8 mouse cellular contexts compared by ENCODE assay signal in the genomic region with DNA sequence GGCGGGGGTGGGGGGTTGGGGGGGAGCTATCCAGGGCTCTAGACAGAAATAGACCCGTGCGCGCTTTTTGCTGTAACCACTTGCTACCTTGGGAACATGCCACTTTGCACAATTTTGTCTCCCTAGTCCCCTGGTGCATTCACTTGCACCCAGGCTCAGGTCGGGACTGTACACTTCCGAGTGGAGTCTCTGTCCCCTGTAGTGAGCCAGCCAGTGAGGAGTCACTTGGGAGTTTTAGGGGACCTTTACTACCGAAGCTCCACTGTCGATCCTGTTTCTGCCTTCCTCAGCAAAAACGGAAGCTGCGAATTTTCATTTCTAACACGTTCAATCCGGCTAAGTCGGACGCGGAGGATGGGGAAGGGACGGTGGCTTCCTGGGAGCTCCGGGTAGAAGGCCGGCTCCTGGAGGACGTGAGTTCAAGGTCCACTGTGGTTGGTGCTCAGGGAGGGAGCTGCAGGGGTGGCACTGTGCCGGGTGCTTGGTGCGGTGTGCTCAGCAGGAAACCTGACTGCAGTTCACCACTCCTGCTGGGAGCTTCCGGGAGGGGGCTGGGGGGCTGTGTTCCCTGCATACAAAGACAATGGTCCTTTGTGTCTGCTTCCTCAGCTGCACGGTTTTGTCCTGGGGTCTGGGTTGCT. TPM values are rescaled to one million over a fixed set of nuclear protein-coding genes. Genes with fewer than 3 reads are reported as not detected.
A peak's percentile ranks its signal among the peaks of the same experiment; 100 is the strongest.
DNase-seq lines count a peak whose midpoint lies in the region; ATAC-seq and TF ChIP-seq lines count a peak whose summit lies in the region.

No protein-coding gene starts in this region.

- TF ChIP-seq CTCF in cortical plate, adult 2 months (IDR thresholded peaks at IDR 0.05; ENCODE audit: extremely low read depth, insufficient read depth, low read length) = no peak

- peaks cover 43% of the 10 kb centered on the region for H3K4me1 ChIP-seq in liver, embryonic 13.5 days (replicated peaks)
- H3K4me1 ChIP-seq in cortical plate, adult 2 months (ENCODE audit: control insufficient read depth, insufficient read depth, low read length) = no peaks in the 10 kb centered on the region; the same call in 1 of the 2 replicates
- H3K4me1 ChIP-seq in hindbrain, embryonic 13.5 days (replicated peaks) = peaks cover 33% of the 10 kb centered on the region
- H3K4me1 ChIP-seq in limb, embryonic 14.5 days (ENCODE audit: control insufficient read depth, insufficient read depth, low read length) = peaks cover 19% of the 10 kb centered on the region

- 61% methylated on average over 23 of the region's 23 CpGs for WGBS in liver, embryonic 13.5 days (ENCODE audit: insufficient replicate concordance)
- 9% methylated on average over 23 of the region's 23 CpGs for WGBS in hindbrain, embryonic 13.5 days
- WGBS in limb, embryonic 14.5 days = 64% methylated on average over 23 of the region's 23 CpGs

- 0 out of 2 replicates have a peak overlapping the region, but pooled peaks have one; percentile 12 for H3K4me2 ChIP-seq in liver, embryonic 13.5 days
- H3K4me2 ChIP-seq in hindbrain, embryonic 13.5 days = peak overlapping the region; percentile 98
- H3K4me2 ChIP-seq in limb, embryonic 14.5 days (replicated peaks; ENCODE audit: low read depth, low read length, severe bottlenecking) = no peak overlapping the region

- no peak overlapping the region for H3K9ac ChIP-seq in liver, embryonic 13.5 days
- H3K9ac ChIP-seq in hindbrain, embryonic 13.5 days = peak overlapping the region; percentile 97
- H3K9ac ChIP-seq in limb, embryonic 14.5 days (ENCODE audit: low read depth, low read length, severe bottlenecking) = peak overlapping the region; percentile 28; the same call in 1 of the 2 replicates

- H3K9me3 ChIP-seq in liver, embryonic 13.5 days (replicated peaks) = no peaks in the 10 kb centered on the region
- H3K9me3 ChIP-seq in hindbrain, embryonic 13.5 days = no peaks in the 10 kb centered on the region
- no peaks in the 10 kb centered on the region for H3K9me3 ChIP-seq in limb, embryonic 14.5 days (ENCODE audit: control insufficient read depth, low read length)

- peaks cover 37% of the 10 kb centered on the region for H3K36me3 ChIP-seq in liver, embryonic 13.5 days
- peaks cover 63% of the 10 kb centered on the region for H3K36me3 ChIP-seq in hindbrain, embryonic 13.5 days
- H3K36me3 ChIP-seq in limb, embryonic 14.5 days (ENCODE audit: control insufficient read depth, insufficient read depth, low read length) = peaks cover 53% of the 10 kb centered on the region

- H3K4me3 ChIP-seq in liver, embryonic 13.5 days (replicated peaks) = no peak overlapping the region
- peak overlapping the region; percentile 50 for H3K4me3 ChIP-seq in cortical plate, adult 2 months (ENCODE audit: insufficient read depth, low read length)
- peak overlapping the region; percentile 79 for H3K4me3 ChIP-seq in hindbrain, embryonic 13.5 days
- no peak overlapping the region for H3K4me3 ChIP-seq in limb, embryonic 14.5 days (replicated peaks; ENCODE audit: low read length)

- ATAC-seq in liver, embryonic 13.5 days (ENCODE audit: low read depth) = no peak
- no peak for ATAC-seq in hindbrain, embryonic 13.5 days (ENCODE audit: low FRiP score)
- ATAC-seq in limb, embryonic 14.5 days (ENCODE audit: low FRiP score, low read depth) = no peak

- no peak; the same call in 1 of the 2 replicates for TF ChIP-seq POLR2A in cortical plate, adult 2 months (IDR thresholded peaks at IDR 0.05; ENCODE audit: extremely low read depth, insufficient read depth, low read length)
- no peak for TF ChIP-seq POLR2A in limb, embryonic 14.5 days (IDR thresholded peaks at IDR 0.05; ENCODE audit: borderline replicate concordance, extremely low read depth, insufficient read depth, insufficient read length)

- H3K27me3 ChIP-seq in liver, embryonic 13.5 days = no peaks in the 10 kb centered on the region
- no peaks in the 10 kb centered on the region for H3K27me3 ChIP-seq in hindbrain, embryonic 13.5 days
- no peaks in the 10 kb centered on the region for H3K27me3 ChIP-seq in limb, embryonic 14.5 days (ENCODE audit: control insufficient read depth, insufficient read depth, low read length)

- no peak for DNase-seq in liver, embryonic 13.5 days
- DNase-seq in liver = no peak
- no peak for DNase-seq in limb, embryonic 14.5 days (ENCODE audit: low spot score)
- no peak for DNase-seq in urinary bladder, postnatal 14 days (ENCODE audit: low spot score)
- DNase-seq in cerebellum, postnatal 36 days = no peak
- no peak for DNase-seq in spleen, postnatal 36 days (ENCODE audit: low spot score in 2 of 2)

- H3K27ac ChIP-seq in liver, embryonic 13.5 days = no peak overlapping the region
- H3K27ac ChIP-seq in cortical plate, adult 2 months (ENCODE audit: insufficient read depth, low read length) = peak overlapping the region; percentile 89
- H3K27ac ChIP-seq in hindbrain, embryonic 13.5 days = peak overlapping the region; percentile 99
- no peak overlapping the region for H3K27ac ChIP-seq in limb, embryonic 14.5 days (replicated peaks; ENCODE audit: low read depth, low read length)

RNA-seq across cellular contexts. Expression of gene Gm17349, which starts 1.1 kb away (rescaled TPM):
- not detected in 2 replicates for polyA plus RNA-seq in liver, embryonic 13.5 days (2015; fragmentation: Nextera tagmentation; extraction: Ambion mirVana)
- polyA plus RNA-seq in cortical plate, adult 2 months (2012; rRNA removed) = 1.3 and 1.8 TPM in 2 replicates
- not detected in 2 replicates for polyA plus RNA-seq in hindbrain, embryonic 13.5 days (2015; fragmentation: Nextera tagmentation; extraction: Ambion mirVana)
- 0.63 TPM in 1 of 2 replicates, not detected in the other for polyA plus RNA-seq in limb, embryonic 14.5 days (2012; rRNA removed)
- polyA plus RNA-seq in limb, embryonic 14.5 days (2014; fragmentation: Nextera tagmentation; extraction: Ambion mirVana) = not detected in 2 replicates

RNA-seq across cellular contexts. Expression of gene Smarcd1, which starts 2.2 kb away (rescaled TPM):
- polyA plus RNA-seq in liver, embryonic 13.5 days (2015; fragmentation: Nextera tagmentation; extraction: Ambion mirVana) = 7.1 TPM in 2 replicates
- polyA plus RNA-seq in cortical plate, adult 2 months (2012; rRNA removed) = 150 and 157 TPM in 2 replicates
- polyA plus RNA-seq in hindbrain, embryonic 13.5 days (2015; fragmentation: Nextera tagmentation; extraction: Ambion mirVana) = 134 and 145 TPM in 2 replicates
- 77.1 and 93.5 TPM in 2 replicates for polyA plus RNA-seq in limb, embryonic 14.5 days (2012; rRNA removed)
- polyA plus RNA-seq in limb, embryonic 14.5 days (2014; fragmentation: Nextera tagmentation; extraction: Ambion mirVana) = 41.9 and 49.2 TPM in 2 replicates

RNA-seq across cellular contexts. Expression of gene Gpd1, which starts 13.2 kb away (rescaled TPM):
- polyA plus RNA-seq in liver, embryonic 13.5 days (2015; fragmentation: Nextera tagmentation; extraction: Ambion mirVana) = 11.5 and 13.9 TPM in 2 replicates
- 55.3 and 60.4 TPM in 2 replicates for polyA plus RNA-seq in cortical plate, adult 2 months (2012; rRNA removed)
- polyA plus RNA-seq in hindbrain, embryonic 13.5 days (2015; fragmentation: Nextera tagmentation; extraction: Ambion mirVana) = 1.6 and 2.1 TPM in 2 replicates
- 1.4 TPM in 2 replicates for polyA plus RNA-seq in limb, embryonic 14.5 days (2012; rRNA removed)
- polyA plus RNA-seq in limb, embryonic 14.5 days (2014; fragmentation: Nextera tagmentation; extraction: Ambion mirVana) = 0.15 and 0.22 TPM in 2 replicates

RNA-seq across cellular contexts. Expression of gene Cox14, which starts 21.3 kb away (rescaled TPM):
- polyA plus RNA-seq in liver, embryonic 13.5 days (2015; fragmentation: Nextera tagmentation; extraction: Ambion mirVana) = 71.6 and 80.5 TPM in 2 replicates
- 226 and 237 TPM in 2 replicates for polyA plus RNA-seq in cortical plate, adult 2 months (2012; rRNA removed)
- polyA plus RNA-seq in hindbrain, embryonic 13.5 days (2015; fragmentation: Nextera tagmentation; extraction: Ambion mirVana) = 160 and 174 TPM in 2 replicates
- 157 and 199 TPM in 2 replicates for polyA plus RNA-seq in limb, embryonic 14.5 days (2012; rRNA removed)
- polyA plus RNA-seq in limb, embryonic 14.5 days (2014; fragmentation: Nextera tagmentation; extraction: Ambion mirVana) = 174 and 194 TPM in 2 replicates

RNA-seq across cellular contexts. Expression of gene Asic1, which starts 34.0 kb away (rescaled TPM):
- polyA plus RNA-seq in liver, embryonic 13.5 days (2015; fragmentation: Nextera tagmentation; extraction: Ambion mirVana) = 0.53 and 0.57 TPM in 2 replicates
- 54.1 and 59.0 TPM in 2 replicates for polyA plus RNA-seq in cortical plate, adult 2 months (2012; rRNA removed)
- polyA plus RNA-seq in hindbrain, embryonic 13.5 days (2015; fragmentation: Nextera tagmentation; extraction: Ambion mirVana) = 58.3 and 63.0 TPM in 2 replicates
- 3.4 TPM in 2 replicates for polyA plus RNA-seq in limb, embryonic 14.5 days (2012; rRNA removed)
- 1.4 and 1.9 TPM in 2 replicates for polyA plus RNA-seq in limb, embryonic 14.5 days (2014; fragmentation: Nextera tagmentation; extraction: Ambion mirVana)

Comparison
In these comparisons a context has a peak if more than half of its experiments do, and no peak if none do; other contexts are left out.
1. H3K27ac ChIP-seq: peak in cortical plate, adult 2 months (single experiment) and hindbrain, embryonic 13.5 days (single experiment); none in liver, embryonic 13.5 days (single experiment) and limb, embryonic 14.5 days (single experiment).
2. H3K4me3 ChIP-seq: peak in cortical plate, adult 2 months (single experiment) and hindbrain, embryonic 13.5 days (single experiment); none in liver, embryonic 13.5 days (single experiment) and limb, embryonic 14.5 days (single experiment).